Mouse (Mus musculus) G1E-ER4 (cell line): ENCODE data around the gene Ap1m2. TPM values are rescaled to one million over a fixed set of nuclear protein-coding genes. Genes with fewer than 3 reads are reported as not detected.

Experiments used
- GATA1 ChIP-seq: IDR thresholded peaks from one replicate; pipeline ENCODE4 v1.8.0; 2012; ENCODE audit warnings: low read length, inconsistent platforms
- polyA plus RNA-seq: library from polyadenylated mRNA; stranded (reverse); fragments of >175 nt; gene quantifications from 2 replicates; pipeline ENCODE4 v1.2.3, GENCODE M21; 2012

Gene Ap1m2
- polyA plus RNA-seq, 1 experiment, result not detected

DNA sequence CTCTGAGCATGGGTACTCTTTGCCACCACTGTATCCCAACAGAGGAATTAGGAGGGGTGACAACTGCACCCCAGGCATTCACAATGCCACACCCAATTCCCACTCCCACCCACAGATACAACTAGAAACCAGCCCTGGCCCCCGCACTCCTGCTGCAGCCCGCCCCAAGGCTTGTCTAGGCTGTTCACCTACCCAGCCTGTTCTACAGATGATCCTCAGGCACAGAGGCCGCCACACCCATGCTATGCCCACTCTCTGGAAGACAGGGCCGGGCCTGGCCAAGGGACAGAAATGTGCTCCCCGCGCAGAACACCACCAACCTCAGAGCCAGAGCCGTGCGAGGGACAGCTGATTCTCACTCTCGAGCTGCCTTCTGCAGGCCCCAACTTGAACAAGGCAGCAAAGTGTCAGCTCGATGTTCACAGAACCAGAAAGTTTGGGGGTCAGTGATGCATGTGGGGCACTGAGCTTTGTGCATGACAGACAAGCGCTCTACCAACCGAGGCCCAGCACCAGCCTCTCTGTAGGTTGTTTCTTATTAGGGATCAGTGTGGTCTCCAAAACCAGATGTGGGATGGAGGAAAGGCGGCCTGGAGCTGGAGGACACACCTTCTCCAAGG is 60.9 kb downstream of the Ap1m2 start:
- TF ChIP-seq GATA1, result no peak

DNA sequence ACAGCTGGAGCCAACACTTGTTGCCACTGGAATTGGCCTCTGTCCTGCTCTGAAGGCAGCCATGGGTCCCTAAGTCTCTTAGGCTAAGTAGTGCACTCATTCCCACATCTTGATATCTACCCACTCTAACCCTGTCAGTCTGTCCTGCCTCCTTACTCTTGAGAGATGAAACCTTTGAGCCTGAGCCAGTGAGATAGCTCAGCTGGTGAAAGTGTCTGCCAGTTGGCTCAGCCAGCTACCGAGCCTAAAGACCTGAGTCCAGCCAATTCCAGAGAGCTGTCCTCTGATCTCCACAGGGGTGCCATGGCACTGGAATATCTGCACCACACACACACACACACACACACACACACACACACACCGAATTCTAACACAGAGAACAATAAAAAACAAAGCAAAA is 61.6 kb downstream of the Ap1m2 start:
- no peak for TF ChIP-seq GATA1

DNA sequence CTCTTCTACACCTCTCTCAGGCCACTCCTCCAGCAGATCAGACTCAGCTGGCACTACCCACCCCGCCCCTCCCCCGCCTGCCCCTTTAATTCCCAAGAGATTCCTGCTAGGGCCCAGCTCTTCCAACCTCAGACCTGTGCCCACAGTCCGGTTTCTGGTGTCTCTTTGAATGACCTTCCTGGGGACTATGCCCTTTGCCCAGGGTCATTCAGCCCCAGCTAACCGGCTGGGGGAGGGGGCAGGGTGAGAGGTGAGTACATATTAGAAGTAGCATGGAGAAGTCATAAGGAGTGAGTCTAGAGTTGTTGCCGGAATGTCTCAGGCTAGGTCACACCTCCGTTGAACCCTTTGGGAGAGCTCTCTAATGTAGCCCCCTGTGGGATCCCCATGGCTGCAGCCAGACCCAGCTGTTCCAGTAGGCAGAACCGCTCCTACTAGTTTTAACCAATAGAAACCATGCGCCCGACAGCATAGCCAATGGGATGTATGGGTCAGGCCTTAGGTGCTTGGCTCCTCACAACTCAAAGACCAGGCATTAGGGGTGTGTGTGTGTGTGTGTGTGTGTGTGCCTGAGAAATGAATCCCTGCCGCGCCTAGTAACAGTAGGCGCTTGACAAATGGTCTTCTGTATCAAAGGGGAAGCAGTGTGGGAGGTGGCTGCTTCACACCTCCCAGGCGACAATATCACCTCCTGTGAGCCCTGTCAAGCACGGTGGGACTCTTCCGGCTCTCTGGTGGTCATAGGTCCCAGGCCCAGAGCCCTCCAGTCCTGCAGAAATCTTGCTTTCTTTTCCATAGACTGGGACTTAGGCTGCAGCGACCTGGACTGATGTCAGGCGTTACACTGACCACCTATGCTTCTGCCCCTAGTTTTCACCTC is 62.3 kb downstream of the Ap1m2 start:
- no peak for TF ChIP-seq GATA1

GRCm38 (mm10) chr9:21248326-21248725 is 63.8 kb downstream of the Ap1m2 start, which contains the start of gene S1pr5:
TSS of gene S1pr5 (minus strand) at chr9:21248443.
- TF ChIP-seq GATA1, result no peak

DNA sequence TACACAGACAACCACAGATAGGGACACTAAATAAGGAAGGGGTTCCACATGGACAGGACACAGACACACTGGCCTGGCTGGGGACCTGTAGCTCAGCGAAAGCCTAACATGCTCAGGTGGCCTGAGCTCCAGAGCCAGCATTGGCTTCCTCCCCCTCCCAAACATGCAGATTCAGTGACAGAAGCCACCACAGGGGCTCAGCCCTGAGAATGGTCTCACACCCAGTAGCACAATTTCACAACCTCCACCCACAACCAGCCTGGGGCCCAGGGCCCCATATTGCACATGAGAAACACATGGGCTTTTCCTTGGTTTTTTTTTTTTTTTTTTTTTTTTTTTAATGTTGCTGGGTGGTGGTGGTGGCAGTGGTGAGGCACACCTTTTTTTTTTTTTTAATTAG is 65.8 kb downstream of the Ap1m2 start:
- TF ChIP-seq GATA1, result no peak

GRCm38 (mm10) chr9:21245113-21245487 is 67.0 kb downstream of the Ap1m2 start:
- TF ChIP-seq GATA1, result no peak

- TF ChIP-seq GATA1, result no peak
Observed at GRCm38 (mm10) chr9:21244428-21245112, 67.6 kb downstream of the Ap1m2 start.

Other genes starting within 250 kb of the Ap1m2 start
- 2.0 and 4.4 TPM in 2 replicates for gene Zglp1, start 245.2 kb downstream of the Ap1m2 start, polyA plus RNA-seq
- gene Gm49373, start 239.2 kb downstream of the Ap1m2 start, polyA plus RNA-seq, result 0.67 and 0.73 TPM in 2 replicates
- 39.6 and 44.3 TPM in 2 replicates for gene Fdx1l, start 238.7 kb downstream of the Ap1m2 start, polyA plus RNA-seq
- 422 and 499 TPM in 2 replicates for gene Gm38431, start 220.3 kb downstream of the Ap1m2 start, polyA plus RNA-seq
- gene Raver1, start 220.3 kb downstream of the Ap1m2 start, polyA plus RNA-seq, result 0.84 and 2.5 TPM in 2 replicates
- 16.0 and 16.3 TPM in 2 replicates for gene Tyk2, start 181.1 kb downstream of the Ap1m2 start, polyA plus RNA-seq
- gene Cdc37, start 162.4 kb downstream of the Ap1m2 start, polyA plus RNA-seq, result 216 and 275 TPM in 2 replicates
- 3.6 and 3.9 TPM in 2 replicates for gene Pde4a, start 146.6 kb downstream of the Ap1m2 start, polyA plus RNA-seq
- gene Keap1, start 73.0 kb downstream of the Ap1m2 start, polyA plus RNA-seq, result 79.1 and 86.5 TPM in 2 replicates
- not detected in 2 replicates for gene S1pr5, start 63.9 kb downstream of the Ap1m2 start, polyA plus RNA-seq
- 25.8 and 27.7 TPM in 2 replicates for gene Atg4d, start 47.0 kb downstream of the Ap1m2 start, polyA plus RNA-seq
- gene Kri1, start 24.4 kb downstream of the Ap1m2 start, polyA plus RNA-seq, result 43.4 and 53.0 TPM in 2 replicates
- 27.5 and 28.0 TPM in 2 replicates for gene Cdkn2d, start 20.9 kb downstream of the Ap1m2 start, polyA plus RNA-seq
- gene Slc44a2, start 8.4 kb upstream of the Ap1m2 start, polyA plus RNA-seq, result 24.3 and 31.9 TPM in 2 replicates
- 133 TPM in 2 replicates for gene Ilf3, start 55.5 kb upstream of the Ap1m2 start, polyA plus RNA-seq
- 77.4 and 86.9 TPM in 2 replicates for gene Qtrt1, start 99.5 kb upstream of the Ap1m2 start, polyA plus RNA-seq
- 408 and 485 TPM in 2 replicates for gene Dnm2, start 112.6 kb upstream of the Ap1m2 start, polyA plus RNA-seq
- gene Tmed1, start 197.9 kb upstream of the Ap1m2 start, polyA plus RNA-seq, result 10.4 and 15.4 TPM in 2 replicates
- gene AB124611, start 213.8 kb upstream of the Ap1m2 start, polyA plus RNA-seq, result 0.53 and 0.54 TPM in 2 replicates
- gene Carm1, start 234.6 kb upstream of the Ap1m2 start, polyA plus RNA-seq, result 135 and 151 TPM in 2 replicates